Mouse (Mus musculus): ENCODE measurements around the gene Fam104a.
A peak's percentile ranks its signal among the peaks of the same experiment; 100 is the strongest.

Fam104a gene

GRCm38 (mm10) chr11:113632303-113632702, 51.7 kb downstream of the Fam104a start:
- no peak for DNase-seq (ENCODE audit: low spot score in 2 of 2)

GRCm38 (mm10) chr11:113631862-113632261, 52.1 kb downstream of the Fam104a start:
- DNase-seq (ENCODE audit: low spot score in 2 of 2) = no peak

- no peak for DNase-seq (ENCODE audit: low spot score in 2 of 2)
These were observed 52.7 kb downstream of the Fam104a start for GRCm38 (mm10) chr11:113631302-113631701.

GRCm38 (mm10) chr11:113630642-113631041, 53.3 kb downstream of the Fam104a start:
- no peak for DNase-seq (ENCODE audit: low spot score in 2 of 2)

DNA sequence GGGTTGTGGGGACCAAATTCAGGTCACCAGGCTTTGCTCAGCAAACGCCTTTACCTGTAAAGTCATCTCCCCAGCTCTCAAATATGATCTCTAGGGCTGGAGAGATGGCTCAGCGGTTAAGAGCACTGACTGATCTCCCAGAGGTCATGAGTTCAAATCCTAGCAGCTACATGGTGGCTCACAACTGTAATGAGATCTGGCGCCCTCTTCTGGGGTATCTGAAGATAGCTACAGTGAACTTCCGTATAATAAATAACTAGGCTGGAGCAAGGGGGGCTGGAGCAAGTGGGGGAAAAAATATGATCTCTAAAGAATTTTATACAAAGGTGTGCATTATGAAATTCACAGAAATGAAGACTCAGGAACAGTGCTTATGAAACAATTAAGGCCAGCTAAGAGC, 56.2 kb downstream of the Fam104a start:
- no peak for DNase-seq (ENCODE audit: low spot score in 2 of 2)

DNA sequence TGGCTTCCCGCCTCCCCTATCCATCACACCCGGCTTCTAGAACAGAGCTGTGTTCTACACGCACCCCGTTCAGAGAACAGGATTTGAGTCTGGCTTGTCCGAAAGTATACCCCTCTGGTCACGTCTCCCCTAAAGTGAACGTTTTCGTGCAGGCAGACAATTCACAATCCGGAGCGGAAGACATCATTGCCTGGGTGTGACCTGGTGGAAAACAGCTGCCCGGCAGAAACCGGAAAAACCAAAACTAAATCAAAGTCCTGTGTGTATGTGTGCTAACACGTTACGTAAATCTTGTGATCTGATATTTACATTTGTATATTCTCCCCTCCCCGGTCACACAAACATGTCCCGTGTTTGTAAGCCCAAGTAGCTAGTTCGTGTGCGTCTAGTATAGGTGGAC, 58.5 kb downstream of the Fam104a start:
- no peak for DNase-seq (ENCODE audit: low spot score in 2 of 2)

- no peak for DNase-seq (ENCODE audit: low spot score in 2 of 2)
These were observed 61.9 kb downstream of the Fam104a start for GRCm38 (mm10) chr11:113622028-113622427.

- DNase-seq (ENCODE audit: low spot score in 2 of 2) = no peak
These were observed 63.0 kb downstream of the Fam104a start for GRCm38 (mm10) chr11:113621001-113621400.

DNA sequence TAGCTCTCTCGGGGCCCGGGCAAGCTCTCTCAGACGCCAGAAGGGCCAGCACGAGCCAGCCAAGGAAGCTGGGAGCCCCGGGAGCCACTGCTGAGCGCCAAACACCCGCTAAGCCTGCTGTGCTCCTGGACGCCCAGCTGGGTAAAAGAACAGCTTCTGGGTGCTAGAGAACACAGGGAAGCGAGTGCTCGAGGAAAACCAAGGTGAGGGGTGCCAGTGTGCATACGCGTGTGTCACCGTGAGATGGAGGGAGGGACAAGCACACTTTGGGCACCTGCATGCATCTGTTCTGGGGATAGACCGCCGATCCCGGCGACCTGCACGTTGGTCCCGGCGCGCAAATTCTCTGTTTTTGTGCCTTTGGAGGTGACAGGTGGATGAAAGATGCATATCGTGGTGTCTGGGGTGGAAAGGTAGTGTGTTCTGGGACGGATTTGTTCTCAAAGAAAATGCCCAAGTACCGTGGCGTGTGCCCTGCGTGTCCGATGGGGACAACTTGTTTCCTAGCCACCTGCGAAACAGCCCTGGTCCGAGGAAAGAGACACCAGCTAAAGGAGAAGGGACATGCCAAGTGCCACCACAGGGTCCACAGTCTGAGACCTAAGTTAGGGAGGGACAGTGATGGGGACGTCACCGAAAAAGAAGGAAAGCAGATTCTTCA, 64.4 kb downstream of the Fam104a start:
- DNase-seq (ENCODE audit: low spot score in 2 of 2) = no peak

GRCm38 (mm10) chr11:113618672-113619419, 65.1 kb downstream of the Fam104a start, which contains the start of gene Sstr2:
Gene Sstr2, plus strand, starts transcription at chr11:113619342.
- DNase-seq (ENCODE audit: low spot score in 2 of 2) = peak; percentile 66 to 84

DNA sequence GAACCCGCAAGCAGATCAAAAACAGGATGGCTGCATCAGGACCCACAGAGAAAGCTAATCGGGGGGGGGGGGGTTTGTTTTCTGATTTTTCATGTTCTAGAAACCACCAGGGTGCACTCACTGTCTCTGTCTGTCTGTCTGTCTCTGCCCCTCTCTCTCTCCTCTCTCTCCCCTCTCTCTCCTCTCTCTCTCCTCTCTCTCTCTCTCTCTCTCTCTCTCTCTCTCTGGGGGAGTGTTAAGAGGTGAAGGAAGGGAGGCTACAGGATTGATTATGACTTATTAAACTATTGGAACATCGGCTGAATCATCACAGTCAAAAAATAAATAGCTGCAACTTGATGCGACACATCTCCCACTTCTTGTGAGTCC, 65.7 kb downstream of the Fam104a start:
- no peak for DNase-seq (ENCODE audit: low spot score in 2 of 2)

- peak; percentile 61 to 81 for DNase-seq (ENCODE audit: low spot score in 2 of 2)
These were observed 66.6 kb downstream of the Fam104a start for GRCm38 (mm10) chr11:113617132-113617911.

DNA sequence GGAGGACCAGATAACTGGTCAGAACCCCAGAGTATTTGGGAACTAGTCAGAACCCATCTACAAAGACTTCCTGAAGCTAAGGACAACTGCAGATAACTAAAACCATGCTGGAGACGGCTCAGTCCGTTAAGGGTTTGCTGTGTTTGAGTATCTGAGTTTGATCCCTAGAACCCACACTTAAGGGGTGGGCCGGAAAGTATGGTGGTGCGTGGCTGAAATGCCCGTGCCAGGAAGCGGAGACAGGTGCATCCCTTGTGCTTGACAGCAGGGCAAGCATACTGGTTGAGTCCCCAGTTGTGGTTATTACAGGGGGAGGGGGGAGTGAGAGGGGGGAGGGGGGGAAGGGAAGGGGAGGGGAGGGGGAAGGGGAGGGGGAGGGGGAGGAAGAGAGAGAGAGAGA, 69.5 kb downstream of the Fam104a start:
- no peak for DNase-seq (ENCODE audit: low spot score in 2 of 2)

- peak; percentile 59 to 84 for DNase-seq (ENCODE audit: low spot score in 2 of 2)
These were observed 72.0 kb downstream of the Fam104a start for GRCm38 (mm10) chr11:113611664-113612611.

Data from cerebellum, postnatal 4 days (tissue).